Mouse (Mus musculus): ENCODE measurements at regions not wholly inside any gene's neighbourhood (a gene's known extent, or its start where the extent isn't known, plus 50 kb on each side); places are given as distances from the start of the nearest gene placed in this dataset.
"Not testable (repeated sequence)": the region's sequence is repeated elsewhere in the genome, so short reads cannot be mapped to it uniquely, and the experiment has no call there.

GRCm38 (mm10) chr5:14309981-14310380 is 204.7 kb upstream of the Pclo start:
- intact Hi-C loops (cut with DNase I) = no loop called here
- DNase-seq = no peak

- intact Hi-C loops (cut with DNase I) = no loop called here
- DNase-seq = no peak
Measured at GRCm38 (mm10) chr5:14311729-14312128, 203.0 kb upstream of the Pclo start.

- DNase-seq = no peak
- intact Hi-C loops (cut with DNase I) = no loop called here
Measured at GRCm38 (mm10) chr5:14320216-14320615, 194.5 kb upstream of the Pclo start.

DNA sequence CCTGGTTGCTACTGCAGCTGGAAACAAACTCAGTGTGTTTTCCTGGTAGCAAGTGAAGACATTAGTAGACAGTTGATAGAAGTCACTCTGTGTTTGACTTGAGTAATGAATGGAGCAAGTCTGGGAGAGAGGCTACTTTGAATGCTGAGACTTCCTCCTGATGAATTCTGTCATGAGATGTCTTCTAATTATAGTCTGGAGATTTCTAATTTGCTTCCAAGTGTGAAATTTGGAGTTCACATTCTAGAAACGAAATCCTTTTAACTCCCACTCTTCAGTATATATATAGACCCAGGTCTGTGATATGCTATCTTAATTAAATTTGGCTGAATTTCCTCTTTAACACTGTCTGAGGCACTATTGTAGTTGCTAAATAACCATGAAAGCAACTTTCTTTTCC is 192.7 kb upstream of the Pclo start:
- intact Hi-C loops (cut with DNase I) = no loop called here
- no peak for DNase-seq

GRCm38 (mm10) chr5:14360446-14360845 is 154.3 kb upstream of the Pclo start:
- DNase-seq = no peak
- intact Hi-C loops (cut with DNase I) = no loop called here

- DNase-seq = peak; percentile 4 to 35
- intact Hi-C loops (cut with DNase I) = loop anchor here (5.0 kb wide), 1 partner anchor 418 kb away; no protein-coding TSS in a partner anchor
Measured at GRCm38 (mm10) chr5:14389184-14389890, 125.4 kb upstream of the Pclo start.

DNA sequence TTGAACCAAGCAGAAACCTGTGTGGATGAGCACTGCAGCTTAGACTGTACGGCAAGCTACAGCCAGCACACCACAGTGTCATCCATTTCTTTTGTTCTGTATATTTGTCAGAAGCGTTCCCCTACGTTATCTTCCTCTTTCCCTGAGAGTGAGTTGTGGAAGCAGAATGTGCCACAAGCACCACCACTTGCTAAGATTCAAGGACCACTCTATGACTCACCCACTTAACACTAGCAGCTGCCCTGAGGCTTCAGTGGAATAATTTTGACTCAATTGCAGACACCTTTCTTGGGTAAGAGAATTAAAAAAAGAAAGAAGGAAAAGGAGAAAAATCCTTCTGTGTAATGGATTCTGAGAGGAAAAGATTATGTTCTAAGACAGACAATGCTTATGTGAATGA is 122.9 kb upstream of the Pclo start:
- intact Hi-C loops (cut with DNase I) = no loop called here
- no peak for DNase-seq

- DNase-seq; intact Hi-C loops (cut with DNase I): not testable (repeated sequence)
Measured at GRCm38 (mm10) chr5:14403381-14403780, 111.3 kb upstream of the Pclo start.

DNA sequence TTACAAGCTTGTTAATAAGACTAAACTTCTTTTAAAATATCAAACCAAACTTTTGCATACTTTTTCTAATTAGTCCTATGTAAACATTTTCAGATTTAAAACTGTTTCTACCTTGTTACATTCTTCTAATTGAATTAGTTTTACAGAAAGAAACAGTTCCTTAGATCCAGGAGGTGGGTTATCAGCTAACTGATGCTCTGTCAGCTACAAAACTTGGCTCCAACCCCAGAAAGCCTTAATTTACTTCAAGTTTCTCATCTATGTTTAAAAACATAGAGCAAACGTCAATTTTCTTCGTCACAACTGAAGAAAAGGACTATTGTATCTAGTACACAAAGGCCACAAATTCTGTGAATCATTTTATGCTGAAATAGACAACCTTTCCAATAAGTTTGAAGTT is 110.4 kb upstream of the Pclo start:
- intact Hi-C loops (cut with DNase I) = no loop called here
- DNase-seq = no peak

DNA sequence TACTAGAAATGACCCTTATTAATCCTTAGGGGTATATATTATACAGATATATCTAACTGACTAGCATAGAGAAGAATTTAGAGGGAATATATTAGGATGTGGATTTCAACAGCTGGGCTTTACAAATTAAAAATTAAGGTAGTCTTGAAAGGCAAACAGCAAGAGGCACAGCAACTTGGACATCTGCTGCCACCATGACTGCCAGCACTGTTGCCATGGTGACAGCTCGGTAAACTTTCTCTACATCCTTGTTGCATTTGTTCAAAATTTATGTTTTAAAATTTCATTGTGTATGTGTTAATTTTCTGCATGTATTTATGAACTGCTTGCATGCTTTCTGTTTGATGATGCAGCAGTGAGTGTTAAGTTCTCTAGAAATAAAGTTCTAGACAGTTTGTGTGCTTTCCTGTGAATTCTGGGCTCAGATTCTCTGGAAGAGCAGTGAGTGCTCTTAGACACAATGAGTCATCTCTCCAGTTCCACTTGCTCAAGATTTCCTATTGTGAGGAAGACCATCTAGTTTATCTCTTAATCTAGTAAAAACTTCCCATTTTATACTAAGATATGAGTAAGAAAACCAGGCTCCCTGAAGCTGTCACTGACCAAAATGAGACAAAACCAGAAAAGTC is 99.4 kb upstream of the Pclo start:
- intact Hi-C loops (cut with DNase I) = no loop called here
- DNase-seq = no peak

DNA sequence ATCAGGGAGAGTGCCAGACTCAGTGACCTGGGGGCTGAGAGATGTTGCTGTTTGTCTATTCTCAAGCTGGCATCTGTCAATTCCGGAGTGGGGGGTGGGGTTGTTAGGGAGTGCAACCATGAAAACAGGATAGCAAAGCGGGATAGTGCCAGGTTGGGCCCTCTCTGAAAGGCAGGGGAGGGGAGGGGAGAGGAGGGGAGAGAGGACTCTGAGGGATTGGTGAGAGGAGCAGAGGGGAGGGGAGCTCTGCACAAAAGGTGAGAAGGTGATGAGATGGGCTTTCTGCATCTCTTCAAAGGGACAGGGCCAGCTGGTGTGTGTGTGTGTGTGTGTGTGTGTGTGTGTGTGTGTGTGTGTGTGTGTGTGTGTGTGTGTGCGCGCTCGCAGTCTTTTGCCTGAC is 61.6 kb upstream of the Pclo start:
- no peak for DNase-seq
- intact Hi-C loops (cut with DNase I) = no loop called here

All from heart, postnatal 10 days (tissue).